ENCODE assay signal across 11 mouse cellular contexts in genomic region chr16:4922481-4922880, GRCm38 (mm10).
"Had no signal": no experiment of that assay in that cellular context is flagged by ENCODE, and none has a peak within 500 bp of the region (broad histone marks: within the 10 kb centered on the region; RNA-seq: fewer than 3 reads in every experiment).

No protein-coding gene starts in this region.

- H3K27ac ChIP-seq: kidney, embryonic 15.5 days; limb, embryonic 10.5 days; liver, embryonic 15.5 days; macrophage; midbrain, embryonic 15.5 days; neural tube, embryonic 12.5 days had no signal

- DNase-seq: kidney, adult 18-20 months; kidney, postnatal 25 days; lung, embryonic 14.5 days; lung, postnatal 10 days had no signal

- H3K4me3 ChIP-seq: kidney, embryonic 15.5 days; limb, embryonic 10.5 days; liver, embryonic 15.5 days; megakaryocyte, embryonic 14.5 days; midbrain, embryonic 15.5 days; neural tube, embryonic 12.5 days had no signal
